Mouse (Mus musculus): ENCODE data around the gene Dph6.
"Not testable (repeated sequence)": the region's sequence is repeated elsewhere in the genome, so short reads cannot be mapped to it uniquely, and the experiment has no call there.

The Dph6 gene

DNA sequence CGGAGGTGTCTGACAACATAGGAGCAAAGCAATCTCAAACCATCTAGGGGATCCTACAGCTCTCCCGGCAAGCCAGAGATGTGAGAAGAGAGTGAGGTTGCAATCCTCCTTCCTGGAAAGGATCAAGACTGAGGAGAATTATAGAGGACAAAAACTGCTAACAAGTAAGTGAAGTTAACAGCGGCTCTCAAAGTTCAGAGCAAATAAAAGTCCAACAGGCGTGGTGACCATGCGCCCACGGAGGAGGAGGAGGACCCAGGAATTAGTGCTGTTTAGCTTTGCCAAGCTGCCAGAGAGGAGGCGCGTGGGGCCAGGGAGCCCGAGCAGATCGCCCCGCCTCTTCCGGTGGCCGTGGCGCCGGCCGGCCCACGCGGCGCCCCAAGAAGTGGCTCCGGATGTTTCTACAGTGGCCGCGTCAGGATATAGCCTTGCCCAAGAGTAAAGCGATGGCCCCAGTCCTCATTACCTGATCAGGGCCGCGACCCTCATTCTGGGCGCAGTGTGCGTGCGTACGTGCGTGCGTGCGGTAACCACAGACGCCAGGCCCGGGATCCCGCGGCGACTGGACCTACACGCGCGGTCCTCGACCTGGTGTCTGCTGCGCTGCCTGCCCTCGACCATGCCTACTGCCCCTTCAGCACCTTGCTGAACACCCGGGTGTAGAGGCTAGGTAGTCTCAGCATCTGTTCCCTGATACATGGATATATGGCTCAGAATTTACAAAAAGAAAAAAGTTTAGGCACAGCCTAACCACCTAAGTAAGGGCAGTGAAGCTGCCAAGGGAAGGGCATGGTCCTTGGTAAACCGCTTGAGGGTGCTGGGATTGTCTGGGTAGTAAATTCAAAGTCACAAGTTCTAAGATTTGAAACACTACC is at the start of gene Dph6:
Gene Dph6 (minus strand): TSS at position 600 of the 875 bp plus-strand sequence.
- peak; percentile 87 for DNase-seq

DNA sequence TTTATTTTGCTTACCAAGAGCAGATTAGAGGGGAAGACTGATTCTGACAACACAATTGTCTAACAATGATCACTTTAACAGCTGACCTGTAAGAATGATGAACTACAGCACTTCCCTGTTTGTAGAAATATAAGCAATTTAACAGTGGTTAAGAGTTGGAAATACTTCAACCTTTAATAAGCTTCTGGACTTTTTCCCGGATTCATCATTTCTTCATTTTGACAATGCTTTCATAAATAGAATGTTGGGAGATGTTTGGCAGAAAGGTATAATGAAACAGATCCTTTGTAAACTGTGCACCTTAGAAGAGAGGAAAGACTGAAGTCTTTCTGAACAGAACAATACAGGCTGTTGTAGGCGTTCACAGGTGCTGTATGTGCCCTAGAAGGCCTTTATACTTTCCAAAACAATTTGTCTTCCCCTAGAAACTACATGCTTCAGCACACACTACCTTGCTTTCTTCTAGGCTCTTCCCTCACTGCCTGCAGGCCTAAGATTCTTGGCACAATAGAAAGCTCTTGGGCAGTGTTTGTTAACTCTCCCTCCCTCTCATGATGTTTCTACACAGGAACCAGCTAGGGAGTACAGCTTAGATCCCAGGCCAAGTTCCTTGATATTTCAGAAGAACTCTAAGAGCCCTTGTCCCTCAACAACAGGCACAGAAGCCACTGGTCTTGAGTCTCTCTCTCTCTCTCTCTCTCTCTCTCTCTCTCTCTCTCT is 46.4 kb upstream of the Dph6 start:
- no peak for DNase-seq

DNA sequence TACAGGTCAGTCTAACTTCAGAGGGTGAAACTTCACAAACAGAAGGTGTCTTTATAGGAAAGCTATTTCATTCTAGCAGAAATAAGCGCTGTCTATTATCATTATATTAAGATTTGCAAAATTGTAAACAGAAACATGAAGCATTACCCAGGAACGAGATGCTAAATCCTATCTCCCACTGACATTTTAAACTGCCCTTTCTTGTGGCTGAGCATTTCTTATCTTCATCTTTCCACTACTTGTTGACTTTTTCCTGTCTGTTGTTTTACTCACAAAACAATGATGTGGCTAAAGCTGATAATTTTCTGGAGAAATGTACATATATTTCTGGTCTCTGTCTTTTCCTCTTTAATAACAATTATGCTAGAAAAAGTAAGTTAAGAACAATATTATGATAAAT is 36.8 kb upstream of the Dph6 start:
- DNase-seq = no peak

DNA sequence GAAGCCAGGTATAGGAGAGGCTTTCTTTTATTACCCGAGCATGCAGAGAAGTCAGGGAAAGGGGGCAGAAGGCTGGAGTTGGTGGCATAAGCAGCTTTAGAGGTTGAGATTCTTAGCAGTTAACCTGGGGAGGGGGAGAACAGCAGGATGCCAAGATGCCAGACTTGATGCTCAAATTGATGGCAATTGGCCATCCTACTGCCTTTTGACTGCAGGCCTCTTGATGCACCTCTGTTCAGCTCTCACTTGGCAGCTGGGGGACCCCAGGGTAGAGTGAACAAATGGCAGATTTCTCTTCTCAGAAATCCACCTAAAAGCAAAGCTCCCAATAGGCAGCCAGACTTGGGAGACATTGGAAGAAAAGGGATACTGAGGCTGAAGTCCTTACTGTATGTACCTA is 32.7 kb upstream of the Dph6 start:
- DNase-seq = no peak

DNA sequence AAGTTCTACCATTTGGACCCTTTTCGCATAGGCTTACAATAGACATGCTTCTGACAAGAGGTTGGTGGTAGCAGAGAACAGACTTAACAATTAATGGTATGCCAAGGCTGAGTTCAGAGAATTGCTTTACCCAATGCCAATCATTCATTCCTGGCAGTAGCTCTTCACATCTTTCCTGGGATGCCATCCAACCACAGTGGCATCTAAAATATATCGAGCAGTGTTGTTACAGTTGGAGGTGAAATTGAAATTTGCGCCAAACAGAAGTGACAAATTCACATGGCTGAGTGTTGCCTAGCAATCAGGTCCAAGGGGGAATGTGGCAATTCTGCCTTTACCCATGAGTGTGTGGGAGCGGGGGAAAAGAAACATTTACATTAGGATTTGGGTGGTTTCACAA is 32.3 kb upstream of the Dph6 start:
- DNase-seq = no peak

DNA sequence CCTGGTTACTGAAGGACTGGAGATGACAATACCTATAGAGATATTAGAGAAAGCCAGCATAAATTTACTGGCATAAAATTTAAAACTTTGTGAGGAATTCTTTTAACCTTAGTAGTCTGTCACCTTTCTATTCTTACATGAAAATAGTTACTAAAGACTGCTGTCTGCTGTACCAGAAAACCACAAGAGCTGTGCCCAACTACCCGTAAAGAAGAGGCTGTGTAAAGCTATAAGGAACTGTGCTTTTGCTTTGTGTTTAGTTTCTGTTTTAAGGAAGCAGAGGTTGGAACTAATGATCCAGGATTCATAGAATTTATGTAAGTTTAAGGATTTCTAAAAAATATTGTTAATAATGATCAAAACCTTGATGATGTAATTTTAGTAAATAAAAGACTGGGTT is 19.1 kb upstream of the Dph6 start:
- no peak for DNase-seq

DNA sequence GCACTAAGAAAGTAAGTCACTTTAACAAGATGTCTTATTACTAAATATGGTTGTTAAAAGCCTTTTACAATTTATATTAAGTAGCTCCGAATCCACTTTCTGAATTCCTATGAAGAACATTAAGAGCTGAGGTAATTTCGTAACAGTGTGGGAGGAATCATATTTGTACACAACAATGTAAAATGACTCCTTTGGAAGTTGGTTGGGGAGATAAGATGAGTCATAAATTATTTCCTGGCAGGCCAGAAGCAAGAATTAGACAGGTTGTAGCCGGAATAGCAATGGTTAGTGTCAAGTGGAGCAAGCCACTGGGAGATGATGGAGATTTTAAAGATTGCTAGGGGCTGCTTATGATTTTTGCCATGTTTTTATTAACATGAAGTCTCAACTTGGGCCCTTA is 16.2 kb upstream of the Dph6 start:
- no peak for DNase-seq

DNA sequence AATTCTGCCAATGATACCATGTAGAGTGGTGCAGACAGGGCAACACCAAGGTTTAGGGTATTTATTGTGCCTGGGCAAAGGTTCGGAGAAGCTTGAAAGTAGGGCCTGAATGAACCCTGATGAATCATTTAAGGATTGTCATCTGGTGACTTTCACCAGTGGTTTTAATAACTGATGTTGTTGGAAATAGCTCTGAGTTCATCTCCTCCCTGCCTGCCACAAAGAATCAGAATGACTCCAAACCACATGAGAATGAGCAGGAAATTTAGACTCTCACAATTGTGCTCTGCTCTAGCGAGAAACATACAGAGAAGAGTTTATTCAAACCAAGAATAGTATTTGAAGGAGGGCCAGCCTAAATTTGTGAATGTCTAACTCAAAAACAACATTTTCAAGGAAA is 4.2 kb upstream of the Dph6 start:
- DNase-seq = no peak

DNA sequence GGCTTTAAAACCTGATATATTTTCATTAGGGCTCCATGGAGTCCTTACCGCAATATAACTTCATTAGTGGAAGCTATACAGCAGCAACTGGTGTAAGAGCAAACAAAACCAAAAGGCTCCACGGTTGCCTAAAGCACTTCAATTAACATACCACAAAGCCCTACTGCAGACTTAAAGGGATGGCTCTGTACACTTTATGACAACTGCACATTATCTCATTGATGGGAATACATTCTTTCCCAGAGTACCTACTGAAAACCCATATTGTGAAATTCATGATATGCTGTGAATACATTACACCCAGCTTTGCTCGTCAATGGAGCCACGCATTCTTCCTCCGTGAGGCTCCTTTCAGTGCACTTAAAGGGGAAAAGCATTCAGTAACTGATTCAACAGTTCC is 8.5 kb downstream of the Dph6 start:
- DNase-seq = no peak

DNA sequence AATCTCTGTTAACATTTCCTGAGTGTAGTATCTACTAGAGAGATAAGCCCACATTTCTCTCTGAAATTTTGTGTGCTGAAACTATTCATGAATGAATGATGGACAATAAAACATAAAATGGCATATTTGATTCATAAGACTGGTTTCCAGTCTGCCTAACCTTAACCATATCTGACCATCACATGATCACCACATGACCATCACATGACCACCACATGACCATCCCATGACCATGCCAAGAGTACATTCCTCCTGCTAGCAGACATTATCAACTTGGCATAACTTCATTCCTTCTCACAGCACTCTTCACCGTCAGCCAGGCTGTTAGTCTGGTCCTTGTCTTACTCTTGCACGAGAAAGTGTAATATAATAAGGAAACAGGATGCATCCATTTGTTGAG is 10.9 kb downstream of the Dph6 start:
- no peak for DNase-seq

DNA sequence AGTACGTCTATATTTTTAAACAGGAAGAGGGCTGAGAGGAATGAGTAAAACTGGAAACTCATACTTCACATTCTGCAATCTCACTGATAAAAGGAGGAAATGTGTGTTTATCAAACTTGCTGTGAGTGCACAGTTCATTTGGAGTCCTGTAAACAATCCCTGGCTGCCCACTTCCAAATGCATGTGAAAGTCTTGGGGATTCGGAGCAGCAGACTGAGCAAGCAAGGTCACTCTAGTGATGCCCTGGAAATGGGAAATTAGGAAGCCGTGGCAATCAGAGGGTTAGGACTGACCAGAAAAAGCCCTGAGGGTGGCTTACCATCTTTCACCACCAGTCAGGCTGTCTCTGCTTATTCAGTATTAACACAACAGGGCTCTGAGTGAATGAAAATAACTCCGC is 30.1 kb downstream of the Dph6 start:
- no peak for DNase-seq

DNA sequence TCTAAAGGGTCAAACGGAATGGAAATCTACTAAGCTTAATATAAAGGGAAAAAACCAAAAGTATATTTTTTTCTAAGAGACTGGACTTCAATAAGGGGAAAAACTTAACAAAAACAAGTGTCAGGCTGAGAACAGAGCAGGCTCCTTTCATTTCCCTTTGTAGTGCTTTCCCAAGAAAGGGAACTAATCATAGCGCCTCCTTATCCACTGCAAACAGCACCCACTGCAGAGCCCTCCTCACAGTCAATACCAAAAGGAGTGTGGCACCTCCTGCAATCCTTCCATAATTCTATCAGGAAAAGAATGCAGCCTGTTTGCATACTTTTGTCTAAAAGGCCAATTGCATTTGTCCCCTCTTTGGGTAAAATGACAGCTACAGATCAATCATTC is 32.2 kb downstream of the Dph6 start:
- DNase-seq = no peak

DNA sequence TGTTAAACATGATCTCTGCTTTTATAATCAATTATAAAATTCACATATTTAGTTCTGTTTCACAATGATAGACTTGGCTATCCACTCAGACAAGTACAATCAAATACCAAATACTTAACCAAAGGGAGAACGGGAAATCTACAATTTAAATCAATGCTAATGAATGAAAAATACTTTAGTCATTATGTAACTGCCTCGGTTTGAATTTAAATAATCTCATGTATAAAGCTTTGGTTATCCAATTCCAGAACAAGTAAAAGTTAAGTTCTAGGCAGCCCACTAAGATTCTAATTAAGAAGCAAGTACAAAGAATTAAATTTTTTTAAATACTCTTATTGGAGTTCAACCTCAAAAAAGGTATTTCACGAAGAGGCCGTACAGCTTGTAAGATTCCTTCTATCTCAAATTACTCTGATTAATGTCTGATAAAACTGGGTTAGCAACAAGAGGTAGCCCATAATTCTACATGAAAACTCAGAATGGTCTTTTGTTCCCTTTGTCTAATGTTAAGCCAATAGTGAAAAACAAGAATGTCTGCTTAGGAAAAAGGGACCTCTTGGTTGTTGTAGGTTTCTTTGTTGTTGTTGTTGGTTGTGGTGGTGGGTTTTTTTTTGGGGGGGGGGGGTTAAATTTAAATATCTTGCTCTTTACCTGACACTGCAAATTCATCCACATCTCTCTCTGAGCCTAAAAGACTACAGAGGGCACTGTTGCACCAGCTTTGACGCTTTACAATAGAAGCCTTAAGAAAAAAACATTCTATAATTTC is 32.8 kb downstream of the Dph6 start:
- peak; percentile 10 for DNase-seq

DNA sequence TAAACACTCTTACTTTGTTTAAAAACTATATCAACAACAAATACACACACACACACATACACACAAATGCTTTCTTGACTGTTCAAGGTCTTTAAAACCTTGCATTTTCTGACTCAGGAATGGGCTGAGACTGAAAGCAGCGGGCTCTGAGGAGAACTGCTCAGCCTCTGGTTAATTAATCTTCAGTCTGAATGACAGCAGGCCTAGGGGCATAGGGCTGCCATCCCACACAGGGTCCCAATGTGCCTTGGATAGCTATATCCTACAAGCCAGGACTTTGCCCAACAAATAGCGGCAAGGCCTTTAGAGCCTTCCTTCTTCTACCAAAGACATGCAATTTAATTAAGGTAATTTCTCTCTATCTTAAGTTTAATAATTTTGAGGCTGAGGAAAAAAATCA is 43.2 kb downstream of the Dph6 start:
- DNase-seq = no peak

DNA sequence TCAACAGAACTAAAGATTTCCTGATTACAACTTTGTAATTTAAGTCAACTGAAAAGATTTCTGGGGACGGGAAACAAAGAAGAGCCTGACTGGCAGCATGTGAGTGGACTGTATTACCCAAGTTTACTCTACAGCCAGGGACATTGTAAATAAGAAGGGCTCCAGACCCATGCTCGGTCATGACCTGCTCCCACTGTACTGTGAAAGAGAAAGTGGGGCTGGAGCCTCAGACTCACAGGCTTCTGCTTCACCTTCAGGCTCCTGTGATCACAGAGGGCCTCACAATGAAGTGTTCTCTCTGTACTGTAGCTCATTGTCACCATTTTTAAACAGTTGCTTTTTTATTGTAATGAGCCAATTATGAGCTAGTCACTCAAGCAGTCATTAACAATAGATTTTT is 44.7 kb downstream of the Dph6 start:
- DNase-seq = no peak

DNA sequence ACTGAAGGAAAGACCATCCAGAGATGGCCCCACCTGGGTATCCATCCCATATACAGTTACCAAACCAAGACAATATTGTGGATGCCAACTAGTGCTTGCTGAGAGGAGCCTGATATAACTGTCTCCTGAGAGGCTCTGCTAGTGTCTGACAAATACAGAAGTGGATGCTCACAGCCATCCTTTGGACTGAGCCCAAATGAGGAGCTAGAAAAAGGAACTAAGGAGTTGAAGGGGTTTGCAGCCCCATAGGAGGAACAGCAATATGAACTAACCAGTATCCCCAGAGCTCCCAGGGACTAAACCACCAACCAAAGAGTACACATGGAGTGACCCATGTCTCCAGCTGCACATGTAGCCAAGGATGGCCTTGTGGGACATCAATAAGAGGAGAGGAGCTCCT is 49.6 kb downstream of the Dph6 start:
- not testable (repeated sequence) for DNase-seq

DNA sequence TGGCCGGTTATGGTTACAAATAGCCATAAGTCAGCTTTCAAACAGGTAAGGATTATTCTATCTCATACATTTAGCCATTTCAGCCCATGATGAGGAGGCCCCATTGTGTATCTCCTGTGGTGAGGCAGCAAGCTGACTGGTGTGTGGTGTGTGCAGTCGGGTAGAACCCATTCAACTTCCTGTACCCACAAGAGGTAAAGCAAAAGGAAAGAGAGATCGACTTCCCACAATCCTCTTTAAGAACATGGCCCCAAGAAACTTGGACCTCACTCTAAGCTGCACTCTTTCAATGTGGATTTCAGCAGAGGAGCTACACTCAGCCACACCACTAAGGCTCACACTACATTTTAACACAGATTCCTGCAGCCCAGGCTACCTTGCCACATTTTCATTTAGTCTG is 53.6 kb downstream of the Dph6 start:
- no peak for DNase-seq

DNA sequence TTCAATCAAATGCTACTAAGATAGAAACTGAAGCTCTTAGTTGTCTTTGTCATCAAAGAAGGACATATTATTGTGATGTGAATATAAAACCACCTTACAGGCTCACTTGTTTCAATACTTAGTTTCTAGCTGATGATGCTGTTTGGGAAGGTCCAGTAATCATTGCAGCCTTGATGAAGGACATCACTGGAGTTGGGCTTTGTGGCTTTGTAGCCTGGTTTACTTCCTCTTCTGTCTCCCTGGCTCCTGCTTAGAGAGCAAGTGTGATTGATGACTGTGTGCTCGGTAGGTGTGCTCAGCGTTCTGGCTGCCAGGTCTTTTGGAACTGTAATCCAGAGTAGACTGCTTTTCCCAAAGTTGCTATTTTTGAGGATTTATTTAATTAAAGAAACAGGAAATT is 55.0 kb downstream of the Dph6 start:
- DNase-seq = no peak

DNA sequence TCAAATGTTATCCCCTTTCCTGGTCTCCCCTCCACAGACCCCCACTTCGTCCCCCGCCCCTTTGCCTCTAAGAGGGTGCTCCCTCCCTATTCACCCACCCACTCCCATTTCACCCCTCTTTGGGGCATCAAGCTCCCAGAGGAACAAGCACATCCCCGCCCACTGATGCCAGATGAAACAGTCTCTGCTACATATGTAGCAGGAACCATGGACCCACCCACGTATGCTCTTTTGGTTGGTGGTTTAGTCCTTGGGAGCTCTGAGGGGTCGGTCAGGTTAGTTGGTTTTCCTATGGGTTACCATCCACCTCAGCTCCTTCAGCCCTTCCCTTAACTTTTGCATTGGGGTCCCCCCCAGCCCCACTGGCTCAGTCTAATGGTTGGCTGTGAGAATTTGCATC is 61.4 kb downstream of the Dph6 start:
- no peak for DNase-seq

DNA sequence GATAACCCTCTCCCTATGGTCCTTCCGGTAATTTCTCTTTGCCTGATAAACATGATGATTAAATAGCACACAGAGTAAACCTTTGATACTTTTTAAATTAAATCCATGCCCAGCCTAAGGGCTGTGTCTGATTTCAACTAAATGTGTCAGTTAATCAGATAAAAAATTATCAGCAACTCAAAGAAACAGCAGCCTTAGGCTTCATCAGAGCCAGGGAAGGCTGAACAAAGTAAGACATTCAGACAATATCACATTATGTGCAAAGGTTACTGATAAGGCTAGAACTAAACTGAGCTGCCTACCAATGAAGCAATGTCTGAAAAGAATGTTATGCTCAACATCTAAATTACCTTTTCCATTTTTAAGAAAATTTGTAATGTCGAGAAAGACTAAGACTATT is 74.0 kb downstream of the Dph6 start:
- no peak for DNase-seq

DNA sequence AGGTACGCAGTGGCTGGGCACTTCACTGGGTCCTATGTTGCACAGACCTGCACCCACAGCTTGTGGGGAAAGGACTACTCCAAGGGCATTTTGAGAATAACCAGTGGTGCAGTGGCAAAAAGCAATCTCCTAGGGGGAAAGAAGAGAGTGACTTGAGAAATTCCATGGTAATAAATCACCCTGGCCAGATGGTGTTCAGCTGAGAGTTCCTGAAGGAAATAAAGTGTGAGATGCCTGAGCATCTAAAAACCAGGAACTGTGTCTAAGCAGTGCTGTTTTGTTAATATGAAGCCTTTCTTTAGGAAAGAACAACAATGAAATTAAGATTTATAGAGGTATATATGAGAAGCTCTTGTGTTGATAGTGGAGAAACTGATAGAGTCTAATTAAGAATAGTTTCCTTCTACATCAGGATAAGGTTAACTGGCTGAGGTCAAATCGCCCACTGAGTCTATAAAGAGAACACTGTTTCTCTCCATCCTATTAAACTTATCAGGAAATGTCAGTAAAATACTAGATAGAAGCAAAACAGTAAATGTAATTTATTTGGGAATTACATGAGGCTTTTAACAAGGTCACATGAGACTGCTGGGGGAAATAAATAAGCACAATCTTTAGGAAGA is 111.7 kb downstream of the Dph6 start:
- DNase-seq = no peak

DNA sequence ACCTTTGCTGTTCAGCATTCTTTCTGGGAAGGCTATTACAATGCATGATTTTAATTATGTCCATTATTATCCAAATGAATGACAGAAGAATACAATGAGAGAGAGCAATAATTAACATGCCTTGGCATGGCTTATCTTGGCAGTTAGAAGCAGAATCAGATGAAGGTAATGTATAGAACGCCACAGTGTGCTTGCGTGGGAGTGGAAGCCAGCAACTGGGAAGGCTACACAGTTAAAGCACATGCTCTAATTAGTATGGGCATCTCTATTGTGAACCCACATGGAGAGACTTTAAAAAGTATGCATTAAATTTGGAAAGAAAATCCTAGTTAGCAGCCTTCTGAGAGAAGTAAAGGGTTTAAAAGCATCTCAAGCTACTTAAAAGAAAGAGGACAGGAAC is 112.4 kb downstream of the Dph6 start:
- no peak for DNase-seq

DNA sequence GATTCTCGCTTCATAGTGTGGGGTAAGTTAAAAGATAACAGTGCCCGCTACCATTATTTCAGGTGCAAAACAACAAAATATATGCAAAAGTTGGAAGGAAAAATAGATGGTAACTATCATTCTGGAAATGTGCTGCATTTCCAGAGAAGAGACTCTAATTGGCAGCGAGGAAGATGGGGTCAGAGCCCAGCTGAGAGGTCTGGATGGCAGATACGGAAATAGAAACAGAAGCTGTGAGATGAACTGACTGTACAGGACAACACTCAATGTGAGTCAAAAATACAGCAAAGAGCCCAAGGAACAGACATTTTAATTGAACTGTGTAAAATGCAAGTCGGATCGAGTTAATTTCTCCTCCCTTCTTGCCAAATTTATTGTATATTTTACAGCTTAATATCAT is 114.3 kb downstream of the Dph6 start:
- DNase-seq = no peak
